ENCODE assay signal across 8 mouse cellular contexts in the genomic region with DNA sequence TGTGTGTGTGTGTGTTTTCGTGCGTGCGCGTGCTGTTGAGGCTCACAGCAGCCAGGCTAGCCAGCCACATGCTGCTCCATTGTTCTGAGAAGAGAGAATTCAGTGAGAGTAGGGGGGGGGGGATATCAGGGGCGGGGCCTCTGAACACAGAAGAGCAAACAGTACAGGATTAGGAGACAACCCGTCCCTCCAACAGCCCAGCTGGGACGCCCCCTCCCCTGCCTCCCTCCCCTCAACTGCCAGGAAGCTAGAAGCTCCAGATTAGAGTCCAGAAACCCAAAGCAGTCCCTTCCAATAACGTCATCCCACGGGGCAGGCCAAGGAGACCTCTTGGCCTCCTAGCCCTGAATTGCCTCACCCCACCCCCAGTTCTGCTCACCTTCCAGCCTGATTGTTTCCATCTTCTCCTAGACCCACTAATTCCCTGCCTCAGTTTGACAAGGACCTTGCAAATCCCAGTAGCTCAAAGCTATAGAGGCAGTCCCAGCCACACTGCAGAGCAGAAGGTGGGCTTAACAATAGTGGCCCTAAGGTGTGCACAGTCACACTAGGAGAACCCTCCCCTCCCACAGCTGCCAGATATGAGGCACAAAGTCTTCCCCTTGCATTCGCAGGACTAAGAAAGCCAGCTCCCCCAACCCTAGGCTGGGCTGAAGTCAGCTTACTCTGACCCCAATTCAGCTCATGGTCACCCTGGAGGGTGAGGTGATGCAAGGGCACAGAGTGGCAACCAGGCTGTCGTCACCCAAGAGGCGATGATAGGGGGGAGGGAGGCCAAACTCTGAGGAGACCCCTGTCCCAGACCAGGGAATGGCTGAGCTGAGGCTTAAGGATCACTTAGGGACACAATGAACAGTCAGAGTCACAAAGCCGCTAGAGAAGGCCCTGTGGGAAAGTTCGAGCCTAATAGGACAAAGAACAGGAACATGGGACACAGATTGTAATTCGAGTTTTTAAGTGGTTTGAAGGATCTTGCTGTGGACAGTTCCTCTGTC. TPM values are rescaled to one million over a fixed set of nuclear protein-coding genes. Genes with fewer than 3 reads are reported as not detected.
A peak's percentile ranks its signal among the peaks of the same experiment; 100 is the strongest.
DNase-seq lines count a peak whose midpoint lies in the region; ATAC-seq and TF ChIP-seq lines count a peak whose summit lies in the region.

No protein-coding gene starts in this region.

- peaks cover 7% of the 10 kb centered on the region for H3K36me3 ChIP-seq in ES-E14 (ENCODE audit: control insufficient read depth, insufficient read depth, low read length, poor library complexity, severe bottlenecking)
- no peaks in the 10 kb centered on the region for H3K36me3 ChIP-seq in forebrain, embryonic 15.5 days
- H3K36me3 ChIP-seq in liver, embryonic 15.5 days (replicated peaks): peaks cover 44% of the 10 kb centered on the region

- in situ Hi-C loops in ES-E14 (cut with MboI; ENCODE audit: low sequenced_read_pairs in 2 of 2, unreplicated experiment in 2 of 2): loop anchor here (5.0 to 10.0 kb wide), 2 partner anchors 176 to 263 kb away; no protein-coding TSS in a partner anchor

- H3K9me3 ChIP-seq in ES-E14 (ENCODE audit: control insufficient read depth, insufficient read depth, low read depth, low read length): no peaks in the 10 kb centered on the region
- H3K9me3 ChIP-seq in forebrain, embryonic 15.5 days: no peaks in the 10 kb centered on the region
- H3K9me3 ChIP-seq in liver, embryonic 15.5 days (replicated peaks): no peaks in the 10 kb centered on the region

- TF ChIP-seq POLR2A in cerebellum, adult 2 months (IDR thresholded peaks at IDR 0.05; ENCODE audit: borderline replicate concordance, insufficient read depth, low read length): no peak

- H3K27me3 ChIP-seq in cerebellum, adult 2 months (ENCODE audit: control insufficient read depth, insufficient read depth, low read length): no peaks in the 10 kb centered on the region
- H3K27me3 ChIP-seq in forebrain, embryonic 15.5 days: 0 out of 2 replicates have a peak, but pooled peaks cover 8% of the 10 kb centered on the region
- no peaks in the 10 kb centered on the region for H3K27me3 ChIP-seq in liver, embryonic 15.5 days

- H3K9ac ChIP-seq in ES-E14 (ENCODE audit: insufficient read depth, low read depth, low read length, poor library complexity, severe bottlenecking): peak overlapping the region; percentile 25; the same call in 1 of the 2 replicates
- peak overlapping the region; percentile 53 for H3K9ac ChIP-seq in forebrain, embryonic 15.5 days (replicated peaks)
- H3K9ac ChIP-seq in liver, embryonic 15.5 days: peak overlapping the region; percentile 91

- peak overlapping the region; percentile 69 for H3K4me2 ChIP-seq in forebrain, embryonic 15.5 days (replicated peaks)
- peak overlapping the region; percentile 88 for H3K4me2 ChIP-seq in liver, embryonic 15.5 days

- H3K27ac ChIP-seq in cerebellum, adult 2 months (ENCODE audit: insufficient read depth, low read length): peak overlapping the region; percentile 49; the same call in 1 of the 2 replicates
- H3K27ac ChIP-seq in ES-E14 (ENCODE audit: insufficient read depth, low read depth, low read length, poor library complexity, severe bottlenecking): no peak overlapping the region
- H3K27ac ChIP-seq in forebrain, embryonic 15.5 days (replicated peaks): peak overlapping the region; percentile 72
- peak overlapping the region; percentile 96 for H3K27ac ChIP-seq in liver, embryonic 15.5 days (replicated peaks)

- H3K4me1 ChIP-seq in cerebellum, adult 2 months (ENCODE audit: control insufficient read depth, insufficient read depth, low read length): no peaks in the 10 kb centered on the region; the same call in 1 of the 2 replicates
- peaks cover 7 to 45% of the 10 kb centered on the region in 2 experiments for H3K4me1 ChIP-seq in ES-E14 (ENCODE audit: control insufficient read depth in 2 of 2, insufficient read depth in 2 of 2, low read length in 2 of 2, poor library complexity in 1 of 2)
- peaks cover 50% of the 10 kb centered on the region for H3K4me1 ChIP-seq in forebrain, embryonic 15.5 days
- peaks cover 98% of the 10 kb centered on the region for H3K4me1 ChIP-seq in liver, embryonic 15.5 days (replicated peaks)

- no peak overlapping the region for H3K4me3 ChIP-seq in cerebellum, adult 2 months (replicated peaks; ENCODE audit: insufficient read depth, low read depth, low read length)
- H3K4me3 ChIP-seq in ES-E14 (ENCODE audit: insufficient read depth in 1 of 2, low read depth in 1 of 2, low read length in 2 of 2, poor library complexity in 1 of 2, severe bottlenecking in 1 of 2): peak overlapping the region; percentile 84 to 87; a peak in 3 of 4 replicates
- peak overlapping the region; percentile 75 for H3K4me3 ChIP-seq in forebrain, embryonic 15.5 days
- peak overlapping the region; percentile 86 for H3K4me3 ChIP-seq in liver, embryonic 15.5 days (replicated peaks)

- no peak for DNase-seq in cerebellum, adult 2 months
- DNase-seq in cerebellum, postnatal 4 days (ENCODE audit: low spot score in 2 of 2): no peak
- no peak for DNase-seq in ES-E14 (ENCODE audit: low read depth, low spot score)
- DNase-seq in telencephalon, adult 2 months (ENCODE audit: low read depth, low spot score): peak; percentile 48
- no peak for DNase-seq in spleen, adult 12 weeks (ENCODE audit: low spot score)
- DNase-seq in cerebellum, adult 11-12 months: no peak

- no peak for TF ChIP-seq CTCF in cerebellum, adult 2 months (IDR thresholded peaks at IDR 0.05; ENCODE audit: borderline replicate concordance, insufficient read depth, low read depth, low read length)

- ATAC-seq in forebrain, embryonic 15.5 days (replicated peaks): peak; percentile 36
- no peak for ATAC-seq in liver, embryonic 15.5 days (ENCODE audit: insufficient read depth)

- 19% methylated on average over 15 of the region's 15 CpGs for WGBS in cerebellum, adult 2 months
- 4% methylated on average over 12 of the region's 15 CpGs for WGBS in forebrain, embryonic 15.5 days
- 20% methylated on average over 15 of the region's 15 CpGs for WGBS in liver, embryonic 15.5 days (ENCODE audit: insufficient replicate concordance)

TF ChIP-seq in ES-E14, 5 proteins besides CTCF, POLR2A, EP300 and RAD21:
- TF ChIP-seq HCFC1 (IDR thresholded peaks at IDR 0.05; ENCODE audit: borderline replicate concordance, insufficient read depth, low read length): no peak

RNA-seq across cellular contexts. Expression of a gene that starts 1.6 kb away (rescaled TPM):
- 42.6 and 50.0 TPM in 2 replicates for polyA plus RNA-seq in cerebellum, adult 2 months (2012; rRNA removed)
- 42.5 and 66.6 TPM in 2 replicates for total RNA-seq in ES-E14 (2012; rRNA removed)
- polyA plus RNA-seq in forebrain, embryonic 15.5 days (2015; fragmentation: Nextera tagmentation; extraction: Ambion mirVana): 183 and 199 TPM in 2 replicates
- polyA plus RNA-seq in liver, embryonic 15.5 days (2015; fragmentation: Nextera tagmentation; extraction: Ambion mirVana): 85.9 and 94.7 TPM in 2 replicates

RNA-seq across cellular contexts. Expression of a gene that starts 10.2 kb away (rescaled TPM):
- not detected in 2 replicates for polyA plus RNA-seq in cerebellum, adult 2 months (2012; rRNA removed)
- total RNA-seq in ES-E14 (2012; rRNA removed): not detected in 2 replicates
- polyA plus RNA-seq in forebrain, embryonic 15.5 days (2015; fragmentation: Nextera tagmentation; extraction: Ambion mirVana): not detected in 2 replicates
- 0.24 TPM in 1 of 2 replicates, not detected in the other for polyA plus RNA-seq in liver, embryonic 15.5 days (2015; fragmentation: Nextera tagmentation; extraction: Ambion mirVana)

RNA-seq across cellular contexts. Expression of a gene that starts 32.8 kb away (rescaled TPM):
- 19.0 and 19.4 TPM in 2 replicates for polyA plus RNA-seq in cerebellum, adult 2 months (2012; rRNA removed)
- 20.7 and 25.7 TPM in 2 replicates for total RNA-seq in ES-E14 (2012; rRNA removed)
- 24.8 and 25.9 TPM in 2 replicates for polyA plus RNA-seq in forebrain, embryonic 15.5 days (2015; fragmentation: Nextera tagmentation; extraction: Ambion mirVana)
- 8.9 and 9.8 TPM in 2 replicates for polyA plus RNA-seq in liver, embryonic 15.5 days (2015; fragmentation: Nextera tagmentation; extraction: Ambion mirVana)

RNA-seq across cellular contexts. Expression of a gene that starts 32.9 kb away (rescaled TPM):
- 39.2 and 39.6 TPM in 2 replicates for polyA plus RNA-seq in cerebellum, adult 2 months (2012; rRNA removed)
- 34.7 and 34.8 TPM in 2 replicates for total RNA-seq in ES-E14 (2012; rRNA removed)
- 49.6 and 49.9 TPM in 2 replicates for polyA plus RNA-seq in forebrain, embryonic 15.5 days (2015; fragmentation: Nextera tagmentation; extraction: Ambion mirVana)
- 30.4 and 31.5 TPM in 2 replicates for polyA plus RNA-seq in liver, embryonic 15.5 days (2015; fragmentation: Nextera tagmentation; extraction: Ambion mirVana)

Comparison
In these comparisons a context has a peak if more than half of its experiments do, and no peak if none do; other contexts are left out.
1. H3K9ac ChIP-seq: peak in every context shown above with its lines; median percentile 91 in liver, embryonic 15.5 days; 53 in forebrain, embryonic 15.5 days; 25 in ES-E14.